Mouse (Mus musculus) cerebellum, postnatal 25 days (tissue): ENCODE results near the gene Olfr1426.
A peak's percentile ranks its signal among the peaks of the same experiment; 100 is the strongest.
"Not testable (repeated sequence)": the region's sequence is repeated elsewhere in the genome, so short reads cannot be mapped to it uniquely, and the experiment has no call there.

Experiments
- DNase-seq, 2 experiments: peaks; one replicate each; pipeline ENCODE4 v3.0.0; 2021; ENCODE audit warnings: mixed read lengths in 2 of 2

Gene Olfr1426

GRCm38 (mm10) chr19:12091913-12092312, at the start of gene Olfr1426:
Gene Olfr1426 (minus strand): TSS chr19:12092013.
- DNase-seq = no peak

- DNase-seq = peak in 1 of 2 experiments; percentile 13
These were observed 42.5 kb upstream of the Olfr1426 start for GRCm38 (mm10) chr19:12134289-12134688.

GRCm38 (mm10) chr19:12123103-12123502, 31.3 kb upstream of the Olfr1426 start, which contains the start of gene Olfr76:
Gene Olfr76 (minus strand): TSS chr19:12123203.
- no peak for DNase-seq

DNA sequence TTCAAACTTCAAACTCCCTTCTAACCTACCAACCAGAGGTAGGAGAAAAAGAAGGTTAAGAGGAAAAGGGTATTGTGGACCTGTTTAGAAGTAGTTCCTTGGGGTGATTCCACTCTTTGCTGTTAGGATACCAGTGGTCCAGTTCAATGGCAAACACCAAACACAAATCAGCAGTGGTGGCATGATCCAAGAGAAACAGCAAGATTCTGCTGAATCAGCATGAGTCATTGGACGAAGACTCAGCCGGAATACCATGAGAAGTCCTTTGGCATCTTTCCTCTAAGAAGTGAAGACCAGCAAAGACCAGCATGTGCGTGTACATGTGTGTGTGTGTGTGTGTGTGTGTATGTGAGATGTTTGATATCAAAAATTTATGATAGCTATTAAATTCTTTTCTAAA, 24.7 kb upstream of the Olfr1426 start:
- no peak for DNase-seq

- no peak for DNase-seq
These were observed 24.0 kb upstream of the Olfr1426 start, which contains the start of gene Olfr1428 for GRCm38 (mm10) chr19:12115797-12116196. Gene Olfr1428 (minus strand): TSS chr19:12115897.

- DNase-seq = no peak
These were observed 22.0 kb upstream of the Olfr1426 start for GRCm38 (mm10) chr19:12113807-12114206.

- no peak for DNase-seq
These were observed 12.7 kb upstream of the Olfr1426 start for GRCm38 (mm10) chr19:12104541-12104940.

DNA sequence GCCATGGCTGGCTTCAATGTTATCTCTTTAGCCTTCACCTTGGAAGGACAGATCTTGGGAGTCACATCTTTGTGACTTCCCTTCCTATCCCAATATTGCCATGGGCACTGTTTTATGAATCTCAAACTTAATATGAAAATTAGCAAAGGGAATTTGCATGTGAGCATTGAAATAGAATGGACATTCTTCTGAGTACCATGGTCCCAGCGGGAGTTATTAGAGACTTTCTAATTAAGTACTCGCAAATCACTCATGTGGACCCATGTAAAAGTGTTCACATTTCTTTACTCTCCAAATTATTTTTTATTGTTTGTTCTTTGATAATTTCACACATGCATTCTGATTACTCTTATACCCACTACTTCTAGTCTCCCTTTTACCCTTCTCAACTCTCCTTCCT, 11.4 kb upstream of the Olfr1426 start, which contains the start of gene Olfr1427:
TSS of gene Olfr1427 (minus strand) at position 101 of the 400 bp plus-strand sequence.
- no peak for DNase-seq

- DNase-seq = not testable (repeated sequence)
These were observed 14.2 kb downstream of the Olfr1426 start, which contains the start of gene Olfr1425 for GRCm38 (mm10) chr19:12077631-12078030. Gene Olfr1425 (minus strand): TSS chr19:12077731.

- not testable (repeated sequence) for DNase-seq
These were observed 22.3 kb downstream of the Olfr1426 start for GRCm38 (mm10) chr19:12069546-12069945.

- DNase-seq = not testable (repeated sequence)
These were observed 24.0 kb downstream of the Olfr1426 start for GRCm38 (mm10) chr19:12067806-12068205.

DNA sequence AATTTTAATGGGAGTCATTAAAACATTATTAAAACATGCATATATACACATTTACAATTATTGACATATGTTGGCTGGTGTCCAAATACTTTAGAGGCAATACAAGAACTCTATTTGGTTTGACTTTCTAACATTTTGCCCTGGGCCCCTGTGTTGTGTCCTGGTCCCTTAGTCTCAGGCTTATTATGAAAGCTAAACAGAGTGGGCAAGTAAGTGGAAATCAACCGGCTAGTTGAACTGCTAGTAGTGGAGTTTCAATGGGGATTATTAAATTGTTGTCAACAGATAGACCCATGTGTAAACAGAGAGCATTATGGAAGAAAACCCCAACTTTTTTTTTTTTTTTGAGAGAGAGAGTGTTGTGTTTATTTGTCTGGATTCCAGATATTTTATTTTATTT, 29.2 kb downstream of the Olfr1426 start, which contains the start of gene Olfr1424:
TSS of gene Olfr1424 (minus strand) at position 101 of the 400 bp plus-strand sequence.
- DNase-seq = not testable (repeated sequence)

DNA sequence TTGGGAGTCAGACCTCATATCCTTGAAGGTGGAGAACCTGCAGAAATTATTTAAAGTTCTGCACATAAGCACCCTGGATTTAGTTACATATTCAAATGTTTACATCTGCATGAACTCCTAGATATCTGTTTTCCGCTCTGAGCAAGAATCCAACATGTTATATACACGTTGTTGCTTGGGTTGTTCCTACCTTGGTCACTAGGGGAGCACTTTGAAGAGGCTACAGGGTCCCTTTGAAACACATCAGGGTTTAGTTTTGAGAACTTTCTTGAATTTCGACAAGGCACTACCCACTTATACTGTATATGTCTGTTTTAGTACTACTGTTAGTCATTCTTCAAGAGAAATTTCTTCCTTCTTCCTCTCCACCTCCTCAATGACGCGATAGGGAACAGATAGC, 48.6 kb downstream of the Olfr1426 start:
- no peak for DNase-seq

DNA sequence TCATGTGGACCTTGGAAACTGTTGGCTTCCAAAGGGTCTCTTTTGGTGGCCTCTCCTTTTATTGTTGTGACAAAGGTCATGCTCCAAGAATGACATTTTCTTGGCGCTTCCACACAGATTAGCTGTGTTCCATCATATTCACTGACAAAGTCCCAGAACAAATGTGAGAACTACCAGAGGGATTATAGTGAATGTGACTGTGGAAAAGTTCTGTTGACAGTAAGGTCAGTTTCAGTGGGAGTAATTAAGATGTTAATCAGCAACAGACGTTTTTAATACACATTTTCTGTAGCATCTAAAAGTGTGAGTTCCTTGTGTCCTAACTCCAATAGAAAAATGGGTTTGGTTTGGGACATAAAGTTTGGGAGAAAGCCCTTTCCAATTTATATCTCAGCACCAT, 50.6 kb downstream of the Olfr1426 start, which contains the start of gene Olfr1423:
TSS of gene Olfr1423 (minus strand) at position 101 of the 400 bp plus-strand sequence.
- DNase-seq = no peak

GRCm38 (mm10) chr19:12037727-12038126, 54.1 kb downstream of the Olfr1426 start:
- DNase-seq = no peak
